Mouse (Mus musculus): ENCODE results near the gene Cln5.

Gene Cln5

DNA sequence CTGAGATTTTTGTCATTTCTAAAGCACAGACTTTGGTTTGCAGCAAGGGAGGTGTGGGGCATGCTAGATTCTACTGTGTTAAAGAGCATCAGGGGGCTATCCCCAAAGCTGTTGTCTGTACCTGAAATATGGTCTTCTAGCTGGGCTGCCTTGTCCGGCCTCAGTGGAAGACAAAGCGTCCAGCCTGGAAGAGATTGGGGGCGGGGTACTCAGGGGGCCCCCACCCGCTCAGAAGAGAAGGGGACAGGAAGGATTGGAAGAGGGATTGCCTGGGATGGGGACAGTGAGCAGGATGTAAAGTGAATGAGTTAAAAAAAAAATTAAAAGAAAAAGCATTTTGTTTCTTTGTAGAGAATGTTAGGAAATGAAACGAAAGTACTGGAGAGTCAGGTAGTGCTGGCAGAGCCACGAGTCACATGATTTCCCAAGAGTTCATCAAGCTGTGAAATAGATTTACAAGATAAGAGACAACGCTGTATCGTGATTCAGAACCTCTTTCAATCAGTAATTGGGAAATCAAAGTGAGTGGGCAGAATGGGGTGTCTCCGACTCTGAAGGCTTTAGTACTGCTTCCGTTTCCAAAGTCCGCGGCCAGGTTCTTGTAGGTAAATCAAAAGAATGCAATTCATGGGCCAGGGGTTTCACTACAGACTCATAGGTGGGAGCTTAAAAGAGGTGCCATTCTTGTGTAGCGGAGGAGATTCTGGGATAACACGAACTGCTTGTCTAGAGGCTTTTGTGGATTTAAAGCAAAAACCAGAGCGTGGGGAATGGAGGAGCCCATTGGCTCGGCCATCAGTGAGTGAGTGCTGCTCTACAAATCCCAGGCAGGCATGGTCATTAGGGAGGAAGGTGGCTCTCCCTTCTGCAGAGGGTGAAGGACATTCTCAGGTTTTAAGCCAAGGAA lies 8.2 kb downstream of the Cln5 start:
- DNase-seq (ENCODE audit: low read depth): no peak

DNA sequence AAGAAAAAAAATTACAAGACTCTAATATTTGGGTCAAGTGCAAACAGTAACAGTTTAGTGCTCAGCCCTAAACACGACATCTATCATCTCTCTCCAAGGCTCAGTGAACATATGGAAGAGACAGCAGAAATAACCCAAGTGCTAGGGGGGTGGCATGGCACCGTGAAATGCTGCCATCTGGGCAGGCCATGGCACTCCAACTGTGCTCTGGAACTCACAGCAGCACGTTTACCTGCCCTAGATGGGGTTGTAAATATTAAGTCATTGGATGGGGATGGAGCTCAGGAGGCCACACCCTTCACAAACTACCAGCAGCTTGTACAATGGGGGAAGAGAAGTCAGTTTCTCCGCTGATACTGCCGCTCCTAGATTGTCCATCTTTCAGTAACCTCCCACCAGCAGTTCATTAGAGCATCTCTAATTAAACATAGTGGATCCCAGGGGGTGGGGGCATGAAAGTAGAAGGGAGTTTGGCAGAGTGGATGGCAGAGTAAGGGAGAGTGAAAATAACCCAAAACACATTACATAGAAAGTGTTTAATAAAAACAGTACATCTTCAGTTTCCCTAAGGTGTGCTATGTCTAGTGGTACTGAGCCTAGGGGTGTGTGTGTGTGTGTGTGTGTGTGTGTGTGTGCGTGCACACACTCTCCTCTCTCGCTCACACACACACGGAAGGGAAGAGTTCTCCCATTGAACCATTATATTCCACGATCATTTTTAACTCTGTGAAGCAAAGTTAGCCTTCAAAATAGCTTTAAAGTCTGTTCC lies 9.4 kb downstream of the Cln5 start:
- DNase-seq (ENCODE audit: low read depth): no peak

DNA sequence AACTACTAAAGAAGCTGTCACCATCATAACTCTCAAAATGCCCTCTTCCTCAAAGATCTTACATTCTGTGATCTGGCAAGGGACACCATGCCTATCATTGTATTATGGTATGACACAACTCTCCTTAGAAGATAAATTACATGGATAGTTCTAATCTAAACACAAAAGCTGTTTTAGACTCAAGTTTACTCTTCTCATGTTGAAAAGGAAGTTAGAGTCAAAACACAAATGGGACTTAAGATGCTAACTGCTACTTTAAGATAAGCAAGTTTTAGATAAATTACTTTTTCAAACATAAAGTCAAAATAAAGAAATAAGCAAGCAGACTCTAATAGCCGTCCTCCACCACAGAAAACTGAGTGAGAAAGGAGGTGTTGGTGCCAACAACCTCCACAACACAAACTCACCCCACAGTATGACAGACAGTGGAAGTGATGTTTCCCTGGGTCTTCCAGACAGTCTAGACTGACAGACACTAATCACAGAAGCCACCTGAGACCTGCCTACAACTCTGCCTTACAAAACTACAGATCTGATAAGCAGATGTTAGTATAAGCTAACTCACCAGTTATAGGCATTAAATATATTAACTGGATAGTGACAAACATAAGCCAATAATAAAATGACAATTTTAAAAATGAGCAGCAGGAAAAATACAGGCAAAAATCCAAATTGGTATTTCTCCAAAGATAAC lies 16.0 kb downstream of the Cln5 start:
- no peak for DNase-seq (ENCODE audit: low read depth)

DNA sequence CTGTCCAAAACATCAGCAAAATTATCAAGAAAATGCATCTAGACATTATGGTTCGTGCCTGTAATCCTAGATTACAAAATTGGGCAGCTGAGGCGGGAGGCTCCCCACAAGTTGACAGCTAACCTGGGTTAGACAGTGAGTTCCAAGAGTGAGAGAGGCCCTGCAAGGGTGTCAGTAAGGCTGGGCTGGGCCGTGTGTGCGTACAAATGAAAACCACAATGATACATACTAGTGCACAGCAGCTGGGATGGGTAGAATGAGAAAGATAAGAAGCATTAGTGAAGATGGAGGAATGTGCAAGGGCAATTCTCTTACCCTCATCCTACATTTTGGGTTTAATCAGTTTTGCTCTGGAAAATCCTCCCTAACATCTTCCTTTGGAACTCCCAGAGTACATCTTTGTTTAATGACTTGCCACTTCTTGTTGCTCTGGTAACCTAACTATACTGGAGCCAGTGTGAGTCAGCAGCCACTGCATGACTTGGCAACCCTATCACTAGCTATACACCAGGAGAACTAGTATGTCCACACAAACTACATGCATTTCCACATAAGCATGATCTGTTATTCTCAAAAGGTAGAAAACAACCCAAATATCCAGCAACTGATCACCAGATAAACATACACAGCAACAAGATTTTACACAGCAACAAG lies 16.8 kb downstream of the Cln5 start:
- DNase-seq (ENCODE audit: low read depth): no peak

DNA sequence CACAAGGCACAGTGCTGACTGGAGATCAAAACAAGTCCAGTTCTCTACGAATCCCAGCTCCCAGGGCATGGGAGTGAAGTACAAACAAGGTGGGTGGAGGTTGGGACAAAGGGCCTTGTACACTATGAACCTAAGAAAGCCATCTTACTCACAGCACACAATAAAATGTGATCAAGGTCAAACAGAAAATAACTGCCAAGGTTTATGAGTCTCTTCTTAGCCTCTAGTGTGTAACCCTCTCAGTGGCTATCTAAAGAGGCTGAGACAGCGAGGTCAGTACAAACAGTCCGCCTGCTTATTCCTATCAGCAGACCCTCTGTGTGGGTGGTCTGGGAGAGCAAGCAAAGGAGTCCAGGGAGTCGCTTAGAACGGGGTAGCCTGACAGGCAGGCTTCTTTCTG lies 17.8 kb downstream of the Cln5 start:
- no peak for DNase-seq (ENCODE audit: low read depth)

DNA sequence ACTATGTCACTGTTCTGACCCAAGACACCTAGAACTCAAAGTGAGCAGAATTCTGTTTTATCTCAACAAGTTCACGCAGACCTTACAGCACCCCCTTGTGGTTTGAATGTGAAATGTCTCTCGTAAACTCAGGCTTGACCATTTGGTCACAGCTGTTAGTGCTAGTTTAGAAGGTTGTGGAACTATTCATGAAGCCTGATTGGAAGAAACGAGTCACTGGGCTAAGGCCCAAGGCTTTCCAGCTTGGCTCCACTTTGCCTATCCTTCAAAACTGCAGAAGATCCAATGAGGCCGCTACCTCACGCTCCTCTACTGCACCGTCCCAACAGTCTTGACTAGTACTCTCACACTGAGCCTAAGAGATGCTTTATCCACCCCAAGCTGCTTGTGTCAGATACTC lies 18.6 kb downstream of the Cln5 start:
- no peak for DNase-seq (ENCODE audit: low read depth)

DNA sequence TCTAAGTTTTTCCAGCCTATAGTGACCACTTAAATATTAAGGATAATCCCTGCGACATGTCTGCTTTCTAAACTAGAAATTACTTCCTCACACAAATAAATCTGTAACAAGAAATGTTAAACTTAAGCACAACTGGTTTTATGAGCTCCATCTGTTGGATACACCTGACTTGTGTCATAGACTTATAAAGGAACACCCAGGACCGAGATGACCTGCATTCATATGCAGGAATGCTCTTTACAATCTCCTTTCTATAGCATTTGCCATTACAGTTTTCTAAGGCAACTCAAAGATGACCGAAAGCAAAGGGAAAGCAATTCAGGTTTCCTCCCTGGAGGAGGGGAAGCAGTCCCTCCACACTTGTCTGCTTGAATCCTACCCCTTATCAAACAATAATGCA lies 23.2 kb downstream of the Cln5 start:
- no peak for DNase-seq (ENCODE audit: low read depth)

DNA sequence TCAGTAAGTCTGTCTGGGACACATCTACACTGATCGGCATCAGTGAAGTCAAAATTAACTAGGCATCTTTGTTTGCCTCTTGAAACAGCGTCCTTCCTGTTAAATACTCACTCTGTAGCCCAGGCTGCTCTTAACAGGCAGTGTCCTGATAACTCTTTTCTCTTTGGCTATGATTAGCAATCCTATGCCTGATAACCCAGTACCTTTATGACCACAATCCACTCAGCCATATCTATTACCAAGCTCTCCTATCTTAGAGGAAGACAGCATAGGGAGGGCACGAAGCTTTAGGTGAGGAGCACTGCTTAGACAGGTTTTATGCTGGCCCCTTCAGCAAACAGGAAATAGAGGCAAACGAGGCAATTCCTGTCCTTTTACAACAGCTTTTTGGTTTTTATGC lies 23.7 kb downstream of the Cln5 start:
- no peak for DNase-seq (ENCODE audit: low read depth)

DNA sequence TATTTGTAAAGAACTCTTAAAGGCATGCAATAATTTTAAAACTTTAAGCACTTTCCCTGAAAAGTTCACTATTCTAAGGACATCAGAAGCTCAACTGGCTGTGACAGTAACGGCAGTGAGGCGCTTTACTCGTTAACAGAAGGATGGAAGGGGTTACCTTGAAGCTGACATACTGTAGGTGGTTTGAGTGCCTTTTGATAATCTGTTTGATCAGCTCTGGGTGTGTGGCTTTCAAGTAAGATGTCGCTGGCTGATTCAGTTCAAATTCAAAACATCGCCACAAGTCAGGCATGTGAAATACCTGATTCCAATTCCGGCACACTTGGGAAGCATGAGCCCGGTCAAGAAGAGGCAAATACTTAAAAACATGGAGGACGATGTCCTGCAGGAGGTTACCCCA lies 25.0 kb downstream of the Cln5 start:
- DNase-seq (ENCODE audit: low read depth): no peak

DNA sequence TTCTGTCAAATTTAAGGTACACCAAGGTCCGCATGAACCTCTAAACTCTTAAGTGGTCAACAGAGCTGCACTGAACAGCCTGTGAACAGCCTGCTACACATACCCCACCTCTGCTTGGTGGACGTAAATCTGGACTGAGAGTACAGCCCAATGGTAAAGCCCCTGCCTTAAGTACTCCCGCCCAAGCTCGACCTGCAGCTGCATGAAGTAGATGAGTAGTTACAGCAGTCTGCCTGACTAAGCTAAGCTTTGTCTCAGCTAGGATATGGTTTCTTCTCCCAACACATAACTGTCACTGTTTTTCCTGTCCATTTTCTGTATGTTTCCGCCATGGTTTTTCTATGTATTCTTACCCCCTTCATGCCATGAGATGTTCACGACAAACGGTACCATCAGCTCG lies 25.8 kb downstream of the Cln5 start:
- no peak for DNase-seq (ENCODE audit: low read depth)

DNA sequence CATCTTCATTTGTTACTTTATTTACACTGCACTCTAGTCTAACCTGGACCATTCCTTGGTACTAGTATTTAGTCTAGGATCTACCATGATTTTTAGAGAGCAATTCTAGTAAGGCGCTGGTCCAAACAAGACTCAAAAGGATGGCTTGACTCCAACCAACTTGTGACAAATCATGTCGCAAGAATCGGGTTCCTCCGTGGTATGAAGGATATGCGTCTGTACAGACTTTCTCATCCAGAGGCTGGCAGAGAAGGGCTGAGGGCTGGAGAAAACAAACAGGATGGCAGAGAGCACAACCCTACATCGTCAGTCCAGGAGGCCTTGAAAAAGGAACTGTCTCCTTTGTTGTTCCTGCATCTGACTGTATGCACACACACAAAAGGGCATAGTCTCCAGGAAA lies 26.6 kb downstream of the Cln5 start:
- peak; percentile 32 for DNase-seq (ENCODE audit: low read depth)

DNA sequence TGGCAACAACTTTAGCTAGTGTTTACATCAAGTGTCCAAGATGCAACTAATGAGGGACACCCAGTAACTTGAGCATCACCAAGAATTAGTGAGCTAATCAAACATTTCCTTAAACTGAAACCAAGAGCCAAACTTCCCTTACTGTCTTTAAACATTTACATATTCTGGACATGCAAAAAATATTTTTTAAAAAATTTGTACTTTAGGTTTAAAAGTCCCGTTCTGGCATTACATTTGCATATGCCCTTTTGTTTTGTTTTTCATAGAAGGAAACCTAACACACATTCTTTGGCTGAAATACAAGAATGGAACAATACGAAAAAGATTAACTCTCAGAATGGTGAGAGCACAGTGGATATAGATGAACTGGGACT lies 28.2 kb downstream of the Cln5 start:
- no peak for DNase-seq (ENCODE audit: low read depth)

DNA sequence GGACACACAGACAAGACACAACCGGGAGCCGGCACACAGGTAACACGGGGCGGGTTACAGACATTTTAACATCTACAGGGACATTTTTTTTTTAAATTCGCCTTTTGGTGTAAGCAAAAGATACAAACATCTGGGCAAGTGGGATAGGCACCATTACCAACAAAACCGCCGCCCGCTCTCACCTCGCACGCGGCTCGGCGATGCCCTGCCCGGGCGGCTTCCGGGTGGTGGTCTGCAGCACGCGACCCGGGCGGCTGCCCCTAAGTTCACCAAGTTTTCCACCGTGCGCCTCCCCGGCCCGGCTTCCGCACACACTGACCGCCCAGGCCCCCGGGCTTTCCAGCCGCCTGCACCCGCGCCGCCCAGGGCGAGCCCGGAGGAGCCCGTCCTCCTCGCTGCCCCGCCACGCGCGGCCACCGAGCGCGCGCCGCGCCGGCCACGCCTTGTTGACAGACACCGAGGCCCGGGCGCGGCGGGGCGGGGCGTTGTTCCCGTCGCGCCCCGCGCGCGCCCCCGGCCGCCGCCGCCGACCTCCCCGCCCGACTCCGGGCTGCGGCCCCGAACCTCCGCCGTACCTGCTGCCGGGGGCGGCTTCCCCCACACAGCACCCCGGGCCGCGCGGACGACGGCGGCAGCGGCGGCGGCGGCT lies 28.7 kb downstream of the Cln5 start:
- DNase-seq (ENCODE audit: low read depth): peak; percentile 25

DNA sequence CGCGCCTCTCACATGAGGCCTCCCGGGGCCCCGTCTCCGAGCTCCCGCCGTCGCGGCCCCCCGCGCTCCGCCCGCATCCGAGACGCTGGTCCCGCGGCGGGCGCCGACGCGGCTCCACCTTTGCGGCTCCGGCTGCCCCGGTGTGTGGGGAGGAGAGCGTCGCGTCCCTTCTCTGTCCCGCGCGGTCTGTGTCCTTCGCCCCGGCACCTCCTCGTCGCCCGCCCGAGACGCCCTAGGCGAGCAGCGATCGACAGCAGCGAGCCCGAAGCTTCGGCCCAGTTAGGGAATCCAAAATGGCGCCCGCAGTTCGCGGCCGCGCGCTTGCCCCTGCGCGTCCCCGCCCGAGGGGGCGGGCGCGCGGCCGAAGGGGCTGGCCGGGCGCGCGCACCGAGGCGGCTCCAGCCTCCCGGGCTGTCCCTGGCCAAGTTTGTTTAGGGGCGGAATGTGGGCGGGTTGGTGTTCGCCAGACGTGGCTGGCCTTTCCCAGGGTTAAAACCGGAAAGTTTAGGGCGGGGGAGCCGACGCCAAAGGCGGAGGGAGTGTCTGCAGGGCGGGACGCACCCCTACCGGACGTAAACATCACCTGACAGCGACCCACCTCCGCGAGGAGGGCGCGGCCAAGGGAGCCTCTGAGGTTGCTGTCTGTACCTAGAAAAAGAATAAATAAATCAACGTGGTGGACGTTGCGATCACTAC lies 29.4 kb downstream of the Cln5 start, which contains the start of gene Fbxl3:
Gene Fbxl3 (minus strand): TSS at position 329 of the 696 bp plus-strand sequence.
- DNase-seq (ENCODE audit: low read depth): peak; percentile 98

DNA sequence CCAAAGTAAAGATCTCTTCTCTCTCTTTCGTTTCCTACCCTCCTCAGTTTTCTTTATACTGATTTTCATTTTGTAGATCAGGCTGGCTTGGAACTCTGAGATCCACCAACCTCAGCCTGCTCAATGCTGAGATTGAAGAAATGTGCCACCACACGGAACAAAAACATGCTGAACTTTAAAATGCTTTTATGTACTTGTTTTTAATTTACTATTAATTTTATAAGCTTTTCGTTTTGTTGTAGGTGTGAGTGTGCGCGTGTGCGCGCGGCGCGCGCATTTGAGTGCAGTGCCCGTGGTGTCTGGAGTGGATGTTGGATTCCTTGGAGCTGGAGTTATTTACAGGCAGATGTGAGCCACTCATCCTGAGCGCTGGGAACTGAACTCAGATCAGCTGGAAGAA lies 30.3 kb downstream of the Cln5 start:
- no peak for DNase-seq (ENCODE audit: low read depth)

DNA sequence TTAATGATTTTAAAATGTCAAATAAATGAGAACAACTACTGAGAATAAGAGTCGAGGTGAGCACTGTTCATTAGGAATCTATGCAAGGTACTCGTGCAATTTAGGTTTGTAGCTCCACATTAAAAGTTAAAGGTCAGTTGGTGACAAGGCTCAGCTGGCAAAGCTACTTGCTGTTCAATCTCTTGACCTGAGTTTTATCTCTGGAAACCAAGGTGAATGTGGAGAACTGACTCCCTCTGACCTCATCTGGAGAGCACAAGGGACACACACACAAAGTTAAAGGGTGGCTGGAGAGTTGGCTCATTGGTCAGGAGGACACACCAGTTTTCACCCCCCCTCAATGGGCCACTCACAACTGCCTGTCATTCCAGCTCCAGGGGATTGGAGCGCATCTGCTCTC lies 31.2 kb downstream of the Cln5 start:
- no peak for DNase-seq (ENCODE audit: low read depth)

DNA sequence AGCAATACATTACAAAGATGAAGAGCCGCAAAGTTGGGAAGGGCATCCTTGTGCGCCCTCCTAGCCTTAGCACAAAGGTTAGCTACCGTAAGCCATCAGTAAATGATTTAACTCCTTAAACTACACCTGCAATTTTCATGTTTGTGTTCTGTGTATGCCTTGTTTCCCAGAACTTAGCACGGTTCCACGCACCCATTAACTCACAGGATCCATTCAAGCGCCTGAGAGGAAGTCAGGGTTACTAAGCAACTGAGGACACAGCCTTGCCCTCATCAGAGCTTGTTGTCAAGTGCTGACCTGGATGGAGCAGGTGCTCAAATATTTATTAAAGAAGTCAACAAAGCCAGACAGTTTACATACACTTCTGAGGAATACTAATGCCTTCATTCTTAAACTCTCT lies 32.2 kb downstream of the Cln5 start:
- DNase-seq (ENCODE audit: low read depth): no peak

DNA sequence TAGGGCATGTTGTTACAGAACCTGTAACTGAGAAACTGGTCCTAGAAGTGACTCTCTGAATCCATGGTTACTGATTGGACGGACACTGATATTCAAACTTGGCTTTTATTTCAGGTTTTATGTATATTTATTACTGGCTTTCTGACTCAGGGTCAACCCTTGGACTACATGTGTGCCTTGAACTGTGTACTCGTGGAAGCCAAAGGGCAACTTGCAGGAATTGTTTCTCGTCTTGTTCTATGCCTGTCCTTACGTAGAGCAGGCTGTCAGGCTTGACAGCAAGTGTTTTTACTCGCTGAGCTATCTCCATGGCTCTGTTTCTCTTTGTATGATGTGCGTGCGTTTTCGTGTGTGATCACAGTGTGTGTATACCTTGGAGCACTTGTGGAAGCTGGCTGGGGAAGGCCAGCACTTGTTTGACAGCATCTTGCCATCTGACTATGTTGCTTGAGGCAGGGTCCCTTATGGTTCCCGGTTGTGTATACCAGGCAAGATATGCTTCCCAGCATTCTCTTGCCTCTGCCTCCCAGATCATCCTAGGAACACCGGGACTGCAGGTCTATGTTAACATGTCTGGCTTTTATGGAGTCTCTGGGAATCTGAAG lies 32.8 kb downstream of the Cln5 start:
- no peak for DNase-seq (ENCODE audit: low read depth)

DNA sequence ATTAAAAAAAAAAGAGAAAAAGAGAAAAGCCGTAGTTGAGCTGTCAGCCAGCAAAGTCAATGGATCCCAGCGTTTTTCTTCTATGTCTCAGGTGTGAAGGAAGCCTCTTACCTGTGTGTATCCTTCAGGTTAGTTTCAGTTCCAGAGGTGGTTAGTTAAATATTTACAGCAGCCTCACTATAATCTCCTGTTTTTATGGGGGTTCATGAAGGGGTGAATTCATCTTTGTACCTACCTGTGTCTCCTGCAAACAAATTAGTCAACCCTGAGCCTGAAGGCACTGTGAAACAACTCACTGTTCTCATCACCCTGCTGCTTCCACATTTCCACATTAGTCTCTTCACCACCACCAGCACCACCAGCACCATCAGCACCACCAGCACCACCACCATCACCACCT lies 36.3 kb downstream of the Cln5 start:
- DNase-seq (ENCODE audit: low read depth): no peak

DNA sequence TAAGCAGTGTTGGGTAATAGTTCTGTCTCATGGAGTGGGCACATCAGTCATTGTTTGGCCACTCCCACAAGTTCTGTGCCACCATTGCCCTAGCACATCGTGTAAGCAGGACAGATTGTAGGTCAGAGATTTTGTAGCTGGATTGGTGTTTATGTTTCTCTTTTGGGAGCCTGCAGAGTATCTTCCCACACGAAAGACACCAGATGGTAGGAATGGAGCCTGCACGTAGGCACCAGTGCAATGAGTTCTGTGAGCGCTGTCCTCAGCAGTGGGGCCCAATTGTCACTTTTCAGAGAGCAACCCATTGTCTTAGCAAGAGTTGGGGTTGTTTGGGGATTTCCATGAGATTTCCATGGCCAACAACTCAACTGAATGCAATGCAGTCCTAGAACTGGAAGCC lies 40.0 kb downstream of the Cln5 start:
- DNase-seq (ENCODE audit: low read depth): no peak
